Mouse (Mus musculus) T-cell, adult 66 days (primary cell): Measurements from ENCODE around the gene Zrsr1. TPM values are rescaled to one million over a fixed set of nuclear protein-coding genes. Genes with fewer than 3 reads are reported as not detected.

Source experiments
- total RNA-seq, 2 experiments: library from RNA; stranded (reverse); gene quantifications; 3 replicates in 1 of 2; 4 replicates in 1 of 2; pipeline ENCODE4 v1.2.4; 2023

Gene Zrsr1
- total RNA-seq = 10 to 100 TPM; 84.8 to 99.3 TPM

GRCm38 (mm10) chr11:22971835-22972709 is at the start of gene Zrsr1:
TSS of gene Zrsr1 (plus strand) at chr11:22972005.

GRCm38 (mm10) chr11:22981984-22982757 is 10.4 kb downstream of the Zrsr1 start, which contains the start of the genes Gm28048 and Commd1:
TSS of gene Gm28048 (minus strand) at chr11:22982090.
TSS of gene Commd1 (minus strand) at chr11:22982382.

GRCm38 (mm10) chr11:22990393-22991126 is 18.8 kb downstream of the Zrsr1 start, which contains the start of gene Cct4:
TSS of gene Cct4 (plus strand) at chr11:22990519.

GRCm38 (mm10) chr11:23007481-23008180 is 35.8 kb downstream of the Zrsr1 start, which contains the start of gene Fam161a:
TSS of gene Fam161a (plus strand) at chr11:23007531.

Other genes starting within 250 kb of the Zrsr1 start
- 10 to 100 TPM; 44.1 to 48.5 TPM for gene B3gnt2, start 111.0 kb upstream of the Zrsr1 start, total RNA-seq
- gene Gm28048, start 10.1 kb downstream of the Zrsr1 start, total RNA-seq = 10 to 100 TPM; 28.7 to 29.1 TPM
- gene Commd1, start 10.4 kb downstream of the Zrsr1 start, total RNA-seq = 10 to 100 TPM; 24.5 to 33.7 TPM
- 100 to 1,000 TPM; 241 to 247 TPM for gene Cct4, start 18.5 kb downstream of the Zrsr1 start, total RNA-seq
- gene Fam161a, start 35.5 kb downstream of the Zrsr1 start, total RNA-seq = 1 to 10 TPM; 5.6 to 6.0 TPM